Mouse (Mus musculus) central nervous system, embryonic 11.5 days (tissue): Measurements from ENCODE around the gene Stk16. TPM values are rescaled to one million over a fixed set of nuclear protein-coding genes. Genes with fewer than 3 reads are reported as not detected.

ENCODE experiments used
- polyA plus RNA-seq: library from polyadenylated mRNA; depleted of rRNA; stranded (reverse); fragments of >200 nt; gene quantifications from 2 replicates; pipeline ENCODE4 v1.2.3, GENCODE M21; 2012; rRNA removed

Gene Stk16
- polyA plus RNA-seq, result 197 and 230 TPM in 2 replicates

DNA sequence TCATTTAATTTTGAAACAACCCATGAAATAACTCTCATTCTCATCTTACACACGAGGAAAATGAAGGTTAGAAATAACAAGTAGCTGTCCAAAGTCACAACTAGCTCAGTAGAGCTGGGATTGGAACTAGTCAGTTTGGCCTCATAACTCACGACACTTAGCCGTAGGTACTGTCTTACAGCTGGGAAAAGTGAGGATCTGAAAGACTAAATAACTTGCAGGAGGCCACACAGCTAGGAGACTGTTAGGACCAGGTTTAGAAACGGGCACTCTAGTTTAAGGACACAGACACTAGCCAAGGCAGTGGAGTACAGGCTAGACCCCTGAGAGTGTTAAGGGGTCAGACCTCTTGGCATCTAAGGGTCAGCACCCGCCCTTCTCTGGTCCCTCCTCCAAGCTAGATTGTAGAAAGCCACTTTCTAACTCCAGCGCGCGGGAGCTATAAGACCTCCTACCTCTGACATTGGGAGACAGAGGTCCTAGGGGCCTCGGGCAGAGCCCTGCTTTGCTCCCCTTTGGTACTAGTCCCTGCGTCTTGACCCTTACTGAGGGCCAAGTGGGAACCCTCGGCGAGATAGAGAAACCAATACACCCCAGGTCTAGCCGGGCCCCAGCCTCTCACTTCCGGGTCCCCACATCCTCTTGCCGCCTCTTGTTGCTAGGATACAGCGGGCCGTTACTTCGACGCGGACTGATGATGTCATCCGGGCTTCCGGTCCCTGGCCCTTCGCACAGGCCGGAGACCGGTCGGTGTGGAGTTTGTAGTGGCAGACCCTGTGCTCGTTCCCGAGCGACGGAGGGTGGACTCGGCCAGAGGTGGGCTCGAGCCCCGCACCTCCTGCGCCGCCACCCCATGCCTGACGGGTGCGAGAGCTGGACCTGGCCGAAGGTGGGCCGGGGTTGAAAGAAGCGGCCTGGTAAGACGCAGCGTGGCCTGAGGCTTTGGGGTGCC, at the start of gene Stk16, which contains the start of gene Glb1l:
TSS of gene Stk16 (plus strand) at position 703 of the 952 bp plus-strand sequence.
TSS of gene Glb1l (minus strand) at position 678 of the 952 bp plus-strand sequence.

DNA sequence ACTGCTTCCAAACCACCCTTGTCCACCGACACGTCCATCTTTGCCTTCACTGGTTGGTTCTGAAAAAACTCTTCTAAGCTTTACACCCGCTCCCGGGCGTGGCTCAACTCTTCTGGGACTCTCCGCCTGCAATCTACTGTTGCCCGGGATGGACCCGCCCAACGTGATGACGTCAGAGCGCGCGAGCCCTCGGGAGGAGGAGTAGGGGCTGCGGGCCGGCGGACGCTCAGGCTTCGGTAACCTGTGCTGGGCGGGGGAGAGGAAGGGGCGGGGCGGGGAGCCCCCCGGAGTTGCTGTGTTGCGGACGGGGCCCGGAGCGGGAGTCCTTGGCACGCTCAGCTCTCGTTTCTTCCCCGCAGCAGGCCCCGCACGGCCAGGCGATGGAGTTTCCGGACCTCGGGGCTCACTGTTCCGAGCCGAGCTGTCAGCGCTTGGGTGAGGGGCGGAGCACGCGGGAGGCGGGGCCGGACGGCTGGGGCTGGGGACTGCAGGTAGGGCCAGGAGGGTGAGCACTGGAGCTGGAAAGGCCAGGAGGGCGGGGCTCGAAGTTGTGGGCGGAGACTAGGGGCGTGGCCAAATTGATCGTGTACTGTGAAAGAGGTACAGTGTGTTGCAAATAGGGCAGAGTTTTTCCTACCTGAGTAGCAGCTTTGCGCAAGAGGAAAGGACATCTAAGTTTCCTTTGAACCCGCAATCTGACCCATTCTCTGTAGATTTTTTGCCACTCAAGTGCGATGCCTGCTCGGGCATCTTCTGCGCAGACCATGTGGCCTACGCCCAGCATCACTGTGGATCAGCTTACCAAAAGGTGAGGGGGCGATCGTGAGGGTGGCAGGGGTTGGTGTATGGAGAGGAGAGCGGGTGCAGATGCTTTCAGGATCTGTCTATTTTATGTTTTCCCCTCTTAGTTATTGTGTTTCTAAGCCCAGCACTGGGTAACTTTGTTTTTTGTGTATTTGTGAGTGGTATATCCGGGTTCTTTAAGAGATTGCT, 41.9 kb upstream of the Stk16 start, which contains the start of gene Zfand2b:
TSS of gene Zfand2b (plus strand) at position 175 of the 993 bp plus-strand sequence.

DNA sequence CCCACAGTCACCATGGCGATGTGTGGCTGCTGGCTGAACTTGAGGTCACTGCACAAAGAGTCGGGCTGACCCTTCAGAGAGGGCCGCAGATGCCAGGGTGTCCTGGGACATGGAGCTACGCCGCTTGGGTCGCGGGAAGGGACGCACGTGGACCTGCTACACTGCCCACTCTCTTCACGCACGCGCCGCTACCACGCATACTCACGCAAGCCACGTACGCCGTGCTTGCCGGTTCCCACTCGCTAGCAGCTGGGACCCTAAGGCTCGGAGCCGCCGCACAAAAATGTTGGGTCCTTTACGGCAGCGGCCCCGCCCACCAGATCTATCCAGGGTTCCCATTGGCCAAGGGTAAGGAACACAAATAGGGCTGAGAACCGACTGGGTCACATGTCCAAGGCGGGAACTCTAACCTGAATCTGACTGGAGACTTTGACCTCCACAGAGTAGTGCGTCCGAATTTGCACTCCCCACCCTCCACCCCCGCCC, 30.5 kb upstream of the Stk16 start, which contains the start of gene Abcb6:
TSS of gene Abcb6 (minus strand) at position 288 of the 486 bp plus-strand sequence.

DNA sequence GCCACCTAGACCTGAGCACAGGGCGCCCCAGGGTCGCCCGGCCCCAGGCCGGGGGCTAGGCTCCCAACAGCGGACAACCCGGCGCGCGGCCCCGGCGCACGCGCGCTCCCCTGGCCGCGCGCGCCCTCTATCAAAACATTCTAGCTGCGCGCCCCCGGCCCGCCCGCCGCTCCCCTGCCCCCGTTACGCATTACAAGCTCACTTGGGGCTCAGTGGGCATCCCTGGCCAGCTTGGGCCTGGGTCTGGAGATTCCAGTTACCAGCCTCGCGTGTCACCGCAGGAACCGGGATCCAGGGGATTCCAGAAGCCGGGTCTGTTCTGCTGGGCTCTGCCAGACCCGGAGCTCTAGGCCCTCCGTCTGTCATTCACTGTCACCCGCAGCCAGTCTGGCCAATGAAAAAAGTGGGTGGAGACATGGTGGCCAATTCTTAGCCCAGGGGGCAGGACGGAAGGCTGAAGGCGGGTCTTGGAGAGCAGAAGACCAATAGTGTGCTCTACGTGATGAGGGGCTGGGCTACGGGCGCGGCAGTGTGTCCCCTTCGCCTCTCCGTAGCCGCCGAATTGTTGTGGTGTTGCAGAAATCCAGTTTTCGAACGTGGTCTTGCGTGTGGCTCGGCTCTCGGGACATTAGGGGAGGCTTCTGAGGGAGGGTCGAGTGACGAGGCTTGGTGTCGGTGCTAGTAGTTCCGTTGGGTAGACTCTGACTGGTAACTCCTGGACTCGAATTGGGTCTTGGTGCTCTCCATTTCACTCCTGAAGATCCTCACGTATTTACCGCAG, 18.8 kb upstream of the Stk16 start, which contains the start of the genes Ankzf1 and Atg9a:
TSS of gene Ankzf1 (plus strand) at position 530 of the 781 bp plus-strand sequence.
TSS of gene Atg9a (minus strand) at position 575 of the 781 bp plus-strand sequence.

DNA sequence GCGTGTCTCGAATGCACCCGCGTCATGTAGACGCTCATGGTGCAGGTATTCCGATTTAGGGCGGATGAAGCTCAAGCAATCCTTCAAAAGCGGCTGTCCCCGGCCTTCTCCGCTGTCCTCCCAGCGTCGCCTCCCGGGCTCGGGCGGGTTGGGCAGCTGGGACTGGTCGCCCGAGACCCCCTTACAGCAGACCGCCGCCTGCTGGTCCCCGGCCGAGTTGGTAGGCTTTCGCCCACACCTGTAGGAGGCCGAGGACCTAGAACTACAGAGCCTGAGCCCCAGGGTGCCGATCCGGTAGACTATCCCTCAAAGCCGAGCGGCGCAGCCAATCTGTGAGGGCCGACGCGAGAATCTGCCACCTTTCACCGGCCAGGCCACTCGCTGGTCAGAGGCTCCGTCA, 8.9 kb downstream of the Stk16 start, which contains the start of gene Tuba4a:
TSS of gene Tuba4a (minus strand) at position 335 of the 400 bp plus-strand sequence.

DNA sequence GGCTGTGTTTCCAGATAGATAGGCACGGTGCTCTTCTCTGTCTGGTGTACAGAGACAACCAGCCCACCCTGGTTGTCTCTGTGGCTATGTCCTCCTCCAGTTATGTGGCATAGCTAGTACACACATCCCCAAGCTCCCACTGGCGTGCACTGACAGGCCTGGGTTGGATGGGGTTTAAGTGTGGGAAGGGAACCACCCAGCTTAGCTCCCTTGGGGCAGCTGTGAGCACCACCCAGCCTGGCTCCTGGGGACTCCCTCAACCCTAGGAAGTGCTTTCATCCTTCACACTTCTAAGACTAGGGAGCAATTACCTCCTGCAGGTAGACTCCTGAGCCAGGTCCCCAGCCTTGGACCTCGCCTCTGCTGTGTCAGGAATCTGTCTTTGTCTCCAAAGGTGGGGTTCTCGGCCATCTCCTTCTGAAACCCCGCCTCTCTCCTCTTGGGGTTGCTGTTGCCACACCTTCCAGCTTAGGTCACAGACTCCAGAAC, 21.1 kb downstream of the Stk16 start, which contains the start of gene A630095N17Rik:
TSS of gene A630095N17Rik (minus strand) at position 439 of the 489 bp plus-strand sequence.

DNA sequence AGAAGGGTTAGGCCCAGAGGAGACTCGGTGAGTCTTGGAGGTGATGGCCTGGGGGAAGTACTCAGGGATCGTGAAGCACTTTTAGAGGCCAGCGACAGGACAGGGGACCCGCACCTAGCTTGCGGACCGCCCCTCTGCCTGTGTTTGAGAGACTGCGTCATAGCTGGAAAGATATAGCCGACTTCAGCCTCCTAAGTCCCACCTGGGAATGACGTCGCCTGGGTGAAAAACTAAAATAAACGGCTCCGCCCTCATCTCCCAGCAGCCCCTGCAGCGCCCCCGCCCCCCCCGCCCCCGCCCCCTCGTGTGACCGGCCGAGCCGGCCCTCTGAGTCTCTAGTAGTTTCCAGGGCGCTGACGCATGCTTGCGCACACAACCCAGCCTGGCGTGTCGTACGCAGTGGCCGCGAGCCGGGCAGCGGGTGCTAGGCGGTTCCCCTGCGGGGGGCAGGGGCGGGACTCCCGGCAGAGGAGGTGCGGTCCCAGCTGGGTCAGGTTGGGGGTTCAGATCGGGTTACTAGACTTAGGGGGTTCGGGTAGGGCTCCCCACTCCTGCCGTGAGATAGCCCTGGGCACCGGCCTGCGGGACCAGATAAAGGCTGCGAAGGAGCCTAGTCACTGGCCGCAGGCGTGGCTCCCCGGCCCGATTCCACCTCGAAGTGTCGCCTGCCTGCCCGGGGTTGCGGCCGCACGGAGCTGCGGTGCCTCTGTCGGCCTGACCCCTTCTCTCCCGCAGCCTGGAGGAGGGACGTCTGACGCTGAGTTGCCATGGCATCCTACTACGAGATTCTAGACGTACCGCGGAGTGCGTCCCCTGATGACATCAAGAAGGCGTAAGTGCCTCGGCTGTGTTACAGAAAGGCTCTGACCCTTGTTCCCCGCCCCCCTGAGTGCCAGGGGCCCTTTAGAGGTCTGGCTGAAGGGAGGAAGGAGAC, 25.7 kb downstream of the Stk16 start, which contains the start of gene Dnajb2:
TSS of gene Dnajb2 (plus strand) at position 290 of the 934 bp plus-strand sequence.

DNA sequence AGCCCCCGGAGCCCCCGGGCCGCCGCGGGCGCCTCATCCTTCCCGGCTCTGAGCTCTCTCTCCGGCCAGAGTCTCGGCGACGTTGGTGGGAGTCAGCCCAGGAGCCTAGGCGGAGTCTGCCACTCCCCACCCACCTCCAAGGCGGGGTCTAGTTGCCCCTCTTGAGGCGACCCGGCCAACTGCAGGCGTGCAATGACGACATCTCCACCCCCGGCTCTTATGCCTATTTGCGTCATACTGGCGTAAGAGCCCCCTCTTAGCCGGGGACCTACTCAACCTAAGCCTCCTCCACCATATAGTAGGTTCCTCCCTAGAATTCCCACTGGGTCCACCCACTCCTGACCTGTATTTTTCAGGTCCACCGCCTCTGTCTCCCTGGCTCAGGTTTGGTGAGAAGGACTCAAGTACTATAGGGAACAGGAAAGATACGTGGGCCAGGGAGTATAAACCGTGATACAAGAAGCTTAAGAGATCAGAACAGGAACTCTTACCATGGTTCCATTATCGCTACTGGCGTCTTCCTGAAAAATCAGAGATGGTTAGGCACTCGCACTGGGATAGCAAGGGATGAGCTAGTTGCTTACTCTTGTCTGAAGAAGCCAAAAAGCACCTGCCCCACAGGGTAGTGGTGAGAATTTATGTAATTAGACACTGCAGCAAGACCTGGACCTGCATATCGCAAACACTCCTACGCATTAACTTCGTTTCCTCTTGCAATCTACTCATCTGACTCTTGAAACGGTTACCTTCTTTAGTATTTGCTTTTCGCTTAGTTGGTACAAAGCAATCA, 53.6 kb downstream of the Stk16 start, which contains the start of gene Ptprn:
TSS of gene Ptprn (minus strand) at position 412 of the 790 bp plus-strand sequence.

Other genes with a start within 250 kb of the Stk16 start
- 4.5 and 5.2 TPM in 2 replicates for gene Nhej1, start 85.6 kb upstream of the Stk16 start, polyA plus RNA-seq
- 0.10 TPM in 2 replicates for gene Slc23a3, start 76.9 kb upstream of the Stk16 start, polyA plus RNA-seq
- gene Cnppd1, start 68.1 kb upstream of the Stk16 start, polyA plus RNA-seq, result 50.0 and 55.5 TPM in 2 replicates
- 57.7 and 66.7 TPM in 2 replicates for gene Retreg2, start 68.1 kb upstream of the Stk16 start, polyA plus RNA-seq
- gene Zfand2b, start 42.2 kb upstream of the Stk16 start, polyA plus RNA-seq, result 29.5 and 43.8 TPM in 2 replicates
- 23.4 and 24.9 TPM in 2 replicates for gene Abcb6, start 30.4 kb upstream of the Stk16 start, polyA plus RNA-seq
- 24.4 and 26.5 TPM in 2 replicates for gene Ankzf1, start 18.7 kb upstream of the Stk16 start, polyA plus RNA-seq
- 18.6 and 27.4 TPM in 2 replicates for gene Atg9a, start 18.6 kb upstream of the Stk16 start, polyA plus RNA-seq
- 16.4 and 29.6 TPM in 2 replicates for gene Glb1l, start within 50 bp of the Stk16 start, polyA plus RNA-seq
- gene Tuba4a, start 9.0 kb downstream of the Stk16 start, polyA plus RNA-seq, result 12.2 and 15.6 TPM in 2 replicates
- gene A630095N17Rik, start 21.3 kb downstream of the Stk16 start, polyA plus RNA-seq, result not detected in 2 replicates
- 32.0 and 36.4 TPM in 2 replicates for gene Dnajb2, start 25.6 kb downstream of the Stk16 start, polyA plus RNA-seq
- gene Ptprn, start 53.7 kb downstream of the Stk16 start, polyA plus RNA-seq, result 11.9 and 13.4 TPM in 2 replicates
- gene Resp18, start 67.6 kb downstream of the Stk16 start, polyA plus RNA-seq, result 9.7 and 17.3 TPM in 2 replicates
- 102 and 138 TPM in 2 replicates for gene Dnpep, start 107.2 kb downstream of the Stk16 start, polyA plus RNA-seq
- 5.1 and 15.4 TPM in 2 replicates for gene Des, start 149.5 kb downstream of the Stk16 start, polyA plus RNA-seq
- 40.6 and 51.1 TPM in 2 replicates for gene Speg, start 164.5 kb downstream of the Stk16 start, polyA plus RNA-seq
- 50.2 and 71.7 TPM in 2 replicates for gene Gmppa, start 225.1 kb downstream of the Stk16 start, polyA plus RNA-seq
- gene Asic4, start 239.6 kb downstream of the Stk16 start, polyA plus RNA-seq, result 12.8 and 13.3 TPM in 2 replicates